Mouse (Mus musculus) macrophage (primary cell): ENCODE data around the gene 1700017D01Rik. TPM values are rescaled to one million over a fixed set of nuclear protein-coding genes. Genes with fewer than 3 reads are reported as not detected.
"Not testable (repeated sequence)": the region's sequence is repeated elsewhere in the genome, so short reads cannot be mapped to it uniquely, and the experiment has no call there.

Source experiments
- H3K27ac ChIP-seq: fragments of 350-480 bp; formaldehyde crosslinking; 2 replicates; pipeline ENCODE4 v1.9.0; 2021
- H3K36me3 ChIP-seq: fragments of 350-480 bp; formaldehyde crosslinking; 2 replicates; pipeline ENCODE4 v1.9.0; 2021; ENCODE audit errors: inconsistent target
- H3K4me3 ChIP-seq: fragments of 350-480 bp; formaldehyde crosslinking; 2 replicates; pipeline ENCODE4 v1.9.0; 2021; ENCODE audit errors: inconsistent target
- H3K79me2 ChIP-seq: fragments of 350-480 bp; formaldehyde crosslinking; 2 replicates; pipeline ENCODE4 v1.9.0; 2021; ENCODE audit errors: inconsistent target
- whole genome bisulfite sequencing: methylation state at CpG from one replicate; pipeline ENCODE4 v1.1.7; 2026; ENCODE audit warnings: inconsistent platforms; ENCODE audit not compliant: missing documents; 5-methylcytosine and 5-hydroxymethylcytosine counted together
- polyA plus RNA-seq: library from polyadenylated mRNA; stranded (reverse); fragments of 250-400 nt; gene quantifications from 3 replicates; pipeline ENCODE4 v1.2.4, GENCODE M21; 2018; ENCODE audit warnings: inconsistent platforms

Gene 1700017D01Rik
- polyA plus RNA-seq, 1 experiment from 2014 or later, result not detected

DNA sequence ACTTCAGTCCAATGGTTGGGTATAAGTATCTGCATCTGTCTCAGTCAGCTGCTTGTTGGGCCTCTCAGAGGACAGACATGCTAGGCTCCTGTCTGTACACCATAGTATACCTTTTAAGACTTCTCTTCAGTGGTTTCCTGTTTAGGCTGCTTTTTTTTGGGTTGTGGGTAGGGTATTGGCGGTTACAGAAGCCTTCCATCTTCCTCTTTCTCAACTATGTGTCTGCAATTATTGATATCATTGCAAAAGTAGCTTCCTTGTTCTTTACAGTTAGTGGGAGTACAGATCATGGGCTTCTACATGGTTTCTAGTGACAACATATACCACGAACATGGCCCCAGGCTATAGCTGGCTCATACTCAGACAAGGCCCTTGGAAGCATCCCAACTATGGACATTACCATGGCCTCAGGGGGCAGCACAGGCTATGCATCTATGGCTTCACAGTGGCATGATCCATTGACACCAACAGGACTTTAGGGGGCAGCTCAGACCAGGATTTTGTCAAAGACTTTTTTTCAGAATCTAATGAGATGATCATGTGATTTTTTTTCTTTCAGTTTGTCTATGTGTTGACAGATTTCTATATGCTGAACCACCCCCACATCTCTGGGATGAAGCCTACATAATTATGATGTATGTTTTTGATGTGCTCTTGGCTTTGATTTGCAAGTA lies 65.3 kb downstream of the 1700017D01Rik start:
- WGBS, result 11% methylated on average over 2 of the region's 2 CpGs
- Histone ChIP-seq H3K4me3 (no peak overlapping the region), H3K27ac (no peak overlapping the region)

DNA sequence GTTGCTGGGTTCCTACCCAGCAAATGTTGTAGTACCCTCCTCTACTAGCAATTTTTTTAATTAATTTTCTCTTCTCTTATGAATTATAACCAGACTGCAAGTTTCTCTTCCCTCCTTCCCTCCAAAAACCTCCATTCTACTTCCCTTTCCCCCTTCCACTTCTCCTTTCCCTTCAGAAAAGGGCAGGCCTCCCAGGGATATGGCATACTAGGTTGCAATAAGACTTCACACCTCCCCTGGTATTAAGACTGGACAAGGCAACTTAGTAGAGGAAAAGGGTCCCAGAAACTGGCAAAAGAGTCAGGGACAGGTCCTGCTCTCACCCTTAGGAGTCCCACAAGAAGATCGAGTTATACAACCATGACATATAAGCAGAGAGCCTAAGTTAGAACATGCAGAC lies 69.8 kb downstream of the 1700017D01Rik start:
- no peaks in the 10 kb centered on the region for H3K36me3 ChIP-seq
- 40% methylated on average over 1 of the region's 1 CpGs for WGBS
- H3K79me2 ChIP-seq, result no peaks in the 10 kb centered on the region
- H3K4me3 ChIP-seq, result no peak overlapping the region
- H3K27ac ChIP-seq, result peak overlapping the region; percentile 25

More for the DNA sequence above, 65.3 kb downstream of the 1700017D01Rik start:
- Histone ChIP-seq H3K79me2 (no peaks in the 10 kb centered on the region), H3K36me3 (no peaks in the 10 kb centered on the region)

DNA sequence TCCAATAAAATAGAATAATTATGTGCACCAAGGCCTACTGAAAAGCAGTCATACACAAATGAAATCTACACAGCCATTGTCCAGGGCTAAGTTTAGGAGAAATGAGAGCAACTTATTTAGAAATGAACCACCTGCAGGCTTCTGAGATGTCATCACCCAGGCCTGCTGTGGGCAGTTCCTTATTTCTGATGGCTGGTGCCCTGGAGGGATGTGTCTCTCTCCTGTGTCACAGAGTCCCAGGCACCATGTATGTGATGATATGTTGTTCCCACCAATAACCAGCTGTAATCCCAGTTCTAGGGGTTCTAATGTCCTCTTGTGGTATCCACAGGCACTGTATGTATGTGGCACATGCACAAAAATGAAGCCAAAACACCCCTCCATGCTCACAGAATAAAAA lies 70.7 kb downstream of the 1700017D01Rik start:
- H3K27ac ChIP-seq, result peak overlapping the region; percentile 25; the same call in 1 of the 2 replicates
- H3K36me3 ChIP-seq, result no peaks in the 10 kb centered on the region
- H3K4me3 ChIP-seq, result no peak overlapping the region
- H3K79me2 ChIP-seq, result no peaks in the 10 kb centered on the region

DNA sequence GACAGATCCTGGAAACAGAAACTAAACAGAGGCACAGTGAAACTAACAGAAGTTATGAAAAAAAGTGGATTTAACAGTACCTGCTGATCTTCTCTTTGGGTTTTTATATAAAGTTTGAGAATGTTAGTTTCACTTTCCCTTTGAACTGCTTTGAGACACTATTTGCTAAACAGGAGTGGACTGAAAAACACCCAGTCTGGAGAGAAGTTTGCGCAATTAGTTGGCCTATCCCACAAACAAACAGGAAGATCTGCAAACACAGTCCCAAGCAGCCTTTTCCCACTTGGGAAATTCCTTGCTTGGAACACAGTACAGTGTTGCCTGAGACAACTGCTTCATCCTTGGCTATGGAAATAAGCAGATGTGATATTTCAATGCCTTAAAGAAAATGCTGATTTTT lies 75.0 kb downstream of the 1700017D01Rik start:
- H3K79me2 ChIP-seq, H3K4me3 ChIP-seq, H3K36me3 ChIP-seq, H3K27ac ChIP-seq: not testable (repeated sequence)
- WGBS, result 15% methylated on average over 1 of the region's 1 CpGs

DNA sequence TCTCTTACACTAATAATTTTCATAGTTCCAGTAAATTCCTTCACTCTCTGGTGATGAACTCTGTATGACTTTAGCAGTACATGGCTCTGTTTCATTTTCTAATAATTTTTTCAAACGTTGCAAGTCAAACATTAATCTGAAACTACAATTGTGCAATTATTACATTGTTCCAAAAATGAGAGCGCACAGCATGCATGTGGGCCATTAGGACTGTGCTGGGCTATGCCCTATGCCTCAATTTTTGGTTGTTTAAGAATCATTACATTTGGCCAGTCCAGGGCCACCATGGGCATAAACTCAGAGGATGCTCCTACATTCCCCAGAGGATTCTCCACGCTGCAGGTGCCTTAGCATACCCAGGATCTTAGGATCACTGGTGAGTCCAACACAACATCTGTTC lies 77.4 kb downstream of the 1700017D01Rik start:
- 52% methylated on average over 3 of the region's 3 CpGs for WGBS
- Histone ChIP-seq H3K4me3 (no peak overlapping the region), H3K27ac (no peak overlapping the region), H3K79me2 (peaks cover 7% of the 10 kb centered on the region; the same call in 1 of the 2 replicates), H3K36me3 (no peaks in the 10 kb centered on the region)

DNA sequence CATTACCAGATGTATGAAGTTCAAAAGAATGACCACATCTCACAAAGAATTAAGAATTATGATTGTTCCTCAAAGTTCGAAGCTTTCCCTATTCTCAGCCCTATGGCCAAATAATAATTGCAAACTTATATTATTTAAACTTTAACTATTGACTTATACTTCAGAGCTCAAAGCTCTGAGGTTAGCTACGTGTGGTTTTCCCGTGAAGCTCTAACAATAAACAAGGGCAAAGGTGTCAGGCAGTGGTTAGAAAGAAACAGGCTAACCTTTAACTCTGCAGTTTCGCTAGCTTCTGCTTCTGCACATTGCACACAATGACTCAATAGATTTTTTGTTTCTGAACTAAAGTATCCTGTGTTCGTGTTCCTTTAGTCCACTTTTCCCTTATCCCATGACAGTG lies 77.8 kb downstream of the 1700017D01Rik start:
- Histone ChIP-seq H3K4me3 (no peak overlapping the region), H3K79me2 (peaks cover 7% of the 10 kb centered on the region; the same call in 1 of the 2 replicates), H3K36me3 (no peaks in the 10 kb centered on the region), H3K27ac (no peak overlapping the region)
- WGBS, result 10% methylated on average over 5 of the region's 5 CpGs

DNA sequence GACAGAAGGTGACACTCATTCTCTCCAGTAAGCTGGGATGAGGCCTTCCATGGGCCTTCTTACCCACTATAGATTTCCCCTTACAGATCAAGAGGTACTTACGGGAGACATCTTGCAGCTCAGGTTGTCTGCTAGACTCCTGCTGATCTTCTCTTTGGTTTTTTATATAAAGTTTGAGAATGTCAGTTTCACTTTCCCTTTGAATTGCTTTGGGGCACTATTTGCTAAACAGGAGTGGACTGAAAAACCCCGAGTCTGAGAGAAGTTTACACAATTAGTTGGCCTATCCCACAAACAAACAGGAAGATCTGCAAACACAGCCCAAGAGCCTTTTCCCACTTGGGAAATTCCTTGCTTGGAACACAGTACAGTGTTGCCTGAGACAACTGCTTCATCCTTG lies 80.4 kb downstream of the 1700017D01Rik start:
- H3K27ac ChIP-seq, result peak overlapping the region; percentile 27
- H3K36me3 ChIP-seq, result no peaks in the 10 kb centered on the region
- H3K79me2 ChIP-seq, result peaks cover 7% of the 10 kb centered on the region; the same call in 1 of the 2 replicates
- no peak overlapping the region for H3K4me3 ChIP-seq
- 20% methylated on average over 2 of the region's 2 CpGs for WGBS

DNA sequence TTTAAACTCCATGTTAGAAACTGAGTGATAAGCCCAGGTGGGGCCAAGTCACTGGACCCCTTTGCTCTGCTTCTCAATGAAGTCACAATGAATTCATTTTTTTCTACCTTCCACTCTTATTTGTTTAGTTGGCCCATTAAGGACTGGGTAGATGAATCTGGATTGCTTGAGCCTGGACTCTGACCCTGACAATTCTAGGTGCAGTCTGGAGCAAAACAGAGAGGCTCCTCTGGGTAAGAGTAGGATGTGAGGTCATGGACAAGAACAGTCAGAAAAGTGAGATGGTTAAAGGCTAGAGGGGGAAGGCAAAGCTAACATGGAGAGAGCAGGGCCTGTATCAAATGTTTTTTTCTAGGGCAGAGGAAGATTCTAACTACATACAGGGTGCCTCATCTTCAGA lies 81.2 kb downstream of the 1700017D01Rik start:
- H3K36me3 ChIP-seq, result no peaks in the 10 kb centered on the region
- H3K27ac ChIP-seq, result peak overlapping the region; percentile 27; the same call in 1 of the 2 replicates
- H3K79me2 ChIP-seq, result peaks cover 7% of the 10 kb centered on the region; the same call in 1 of the 2 replicates
- H3K4me3 ChIP-seq, result no peak overlapping the region

DNA sequence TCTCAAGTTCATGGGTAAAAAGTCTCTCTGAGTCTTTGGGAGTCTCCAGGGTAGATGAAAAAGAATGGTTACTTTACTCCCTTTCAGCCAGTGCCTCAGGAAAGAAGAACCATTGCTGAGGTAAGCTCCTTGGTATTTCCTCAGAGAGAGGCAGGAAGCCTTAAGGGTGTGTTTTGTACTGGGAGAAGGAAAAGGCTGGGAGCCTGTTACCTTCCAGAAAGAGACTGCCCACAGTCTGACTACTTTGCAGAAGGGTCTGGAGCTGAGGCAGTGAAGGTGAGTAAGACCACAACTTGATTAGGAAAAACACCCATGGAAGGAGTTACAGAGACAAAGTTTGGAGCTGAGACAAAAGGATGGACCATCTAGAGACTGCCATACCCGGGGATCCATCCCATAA lies 82.2 kb downstream of the 1700017D01Rik start:
- Histone ChIP-seq H3K27ac (no peak overlapping the region), H3K79me2 (peaks cover 7% of the 10 kb centered on the region; the same call in 1 of the 2 replicates), H3K4me3 (no peak overlapping the region), H3K36me3 (no peaks in the 10 kb centered on the region)
- WGBS, result no CpG with 5 or more reads among the region's 1 CpGs

DNA sequence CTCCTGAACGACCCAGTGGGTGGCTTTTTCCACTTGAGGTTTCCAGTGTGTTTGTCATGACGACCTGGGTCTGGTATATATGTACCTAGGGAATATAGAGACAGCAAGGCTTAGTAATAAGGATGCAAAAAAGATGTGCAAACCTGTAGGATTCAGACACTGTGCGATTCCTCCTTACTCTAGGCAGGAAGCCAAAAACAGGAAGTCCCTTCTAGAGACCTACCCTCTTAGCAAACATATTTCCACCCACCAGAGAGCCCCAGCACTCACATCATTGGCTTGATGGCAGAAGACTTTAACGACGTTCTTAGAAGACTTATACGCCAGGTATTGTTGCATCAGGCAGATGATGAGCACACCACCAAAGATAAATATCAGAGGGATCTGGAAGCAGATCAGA lies 82.7 kb downstream of the 1700017D01Rik start:
- Histone ChIP-seq H3K4me3 (no peak overlapping the region), H3K27ac (no peak overlapping the region), H3K36me3 (no peaks in the 10 kb centered on the region), H3K79me2 (peaks cover 7% of the 10 kb centered on the region; the same call in 1 of the 2 replicates)
- WGBS, result 25% methylated on average over 6 of the region's 6 CpGs

Other genes with a start within 250 kb of the 1700017D01Rik start
- 30.6 to 77.7 TPM (median 50.2 TPM) in 3 replicates for gene Tmem109, start 248.9 kb downstream of the 1700017D01Rik start, polyA plus RNA-seq
- gene Prpf19, start 235.6 kb downstream of the 1700017D01Rik start, polyA plus RNA-seq, result 43.4 to 93.2 TPM (median 51.6 TPM) in 3 replicates
- gene Zp1, start 210.2 kb downstream of the 1700017D01Rik start, polyA plus RNA-seq, result not detected in 3 replicates
- gene Ptgdr2, start 193.7 kb downstream of the 1700017D01Rik start, polyA plus RNA-seq, result not detected in 3 replicates
- 17.8 to 39.3 TPM (median 21.6 TPM) in 3 replicates for gene Ccdc86, start 181.6 kb downstream of the 1700017D01Rik start, polyA plus RNA-seq
- gene Ms4a10, start 156.2 kb downstream of the 1700017D01Rik start, polyA plus RNA-seq, result not detected in 3 replicates
- not detected in 3 replicates for gene Ms4a15, start 137.6 kb downstream of the 1700017D01Rik start, polyA plus RNA-seq
- gene Ms4a18, start 112.8 kb downstream of the 1700017D01Rik start, polyA plus RNA-seq, result not detected in 3 replicates
- gene Ms4a8a, start 49.8 kb downstream of the 1700017D01Rik start, polyA plus RNA-seq, result 0.63 TPM in 1 of 3 replicates, not detected in the others
- gene 1700025F22Rik, start 34.4 kb upstream of the 1700017D01Rik start, polyA plus RNA-seq, result not detected in 3 replicates
- gene Ms4a13, start 65.9 kb upstream of the 1700017D01Rik start, polyA plus RNA-seq, result not detected in 3 replicates
- gene Ms4a12, start 101.6 kb upstream of the 1700017D01Rik start, polyA plus RNA-seq, result not detected in 3 replicates
- gene Ms4a1, start 135.4 kb upstream of the 1700017D01Rik start, polyA plus RNA-seq, result 0.07 to 0.09 TPM in 2 of 3 replicates, not detected in the other
- not detected in 3 replicates for gene Ms4a5, start 153.0 kb upstream of the 1700017D01Rik start, polyA plus RNA-seq
- 36.7 to 102 TPM (median 69.8 TPM) in 3 replicates for gene Ms4a14, start 183.6 kb upstream of the 1700017D01Rik start, polyA plus RNA-seq
- 1,229 to 1,780 TPM (median 1,290 TPM) in 3 replicates for gene Ms4a7, start 205.3 kb upstream of the 1700017D01Rik start, polyA plus RNA-seq
- 260 to 797 TPM (median 552 TPM) in 3 replicates for gene Ms4a4a, start 244.6 kb upstream of the 1700017D01Rik start, polyA plus RNA-seq